Mouse (Mus musculus) kidney, postnatal 0 days (tissue): ENCODE measurements around the gene Rnasek. TPM values are rescaled to one million over a fixed set of nuclear protein-coding genes. Genes with fewer than 3 reads are reported as not detected.

Source experiments
- ATAC-seq: fragments of 200-750 bp; cut with Nextera tagmentation; replicated peaks from 2 replicates; pipeline ENCODE4 v1.8.0; 2017; ENCODE audit warnings: low read depth, moderate number of reproducible peaks, moderate TSS enrichment, moderate library complexity; ENCODE audit not compliant: low FRiP score
- DNase-seq: peaks from one replicate; pipeline ENCODE4 v3.0.0-alpha.2; 2016; ENCODE audit warnings: low spot score
- H3K27ac ChIP-seq: fragments of 300-500 bp; sonication (generic); 2 replicates; pipeline ENCODE4 v1.5.1; 2014; ENCODE audit warnings: mild to moderate bottlenecking
- H3K27me3 ChIP-seq: fragments of 300-500 bp; sonication (generic); 2 replicates; pipeline ENCODE4 v1.6.1; 2014; ENCODE audit warnings: low read length, mixed read lengths; ENCODE audit not compliant: insufficient read depth
- H3K36me3 ChIP-seq: fragments of 300-500 bp; sonication (generic); 2 replicates; pipeline ENCODE4 v1.6.1; 2014; ENCODE audit warnings: low read length, mixed read lengths; ENCODE audit not compliant: insufficient read depth
- H3K4me1 ChIP-seq: fragments of 300-500 bp; sonication (generic); replicated peaks from 2 replicates; pipeline ENCODE4 v1.6.1; 2014; ENCODE audit warnings: antibody characterized with exemption, low read length, mixed read lengths; ENCODE audit not compliant: insufficient read depth
- H3K4me2 ChIP-seq: fragments of 300-500 bp; sonication (generic); 2 replicates; pipeline ENCODE4 v1.6.1; 2014; ENCODE audit warnings: mild to moderate bottlenecking, low read length, moderate library complexity, mixed read lengths
- H3K4me3 ChIP-seq: fragments of 300-500 bp; sonication (generic); replicated peaks from 2 replicates; pipeline ENCODE4 v1.5.1; 2014; ENCODE audit warnings: low read depth, low read length
- H3K9ac ChIP-seq: fragments of 300-500 bp; sonication (generic); 2 replicates; pipeline ENCODE4 v1.6.1; 2014; ENCODE audit warnings: low read depth, low read length
- H3K9me3 ChIP-seq: fragments of 300-500 bp; sonication (generic); replicated peaks from 2 replicates; pipeline ENCODE4 v1.6.1; 2016; ENCODE audit warnings: low read length, inconsistent platforms, mixed read lengths
- CTCF ChIP-seq: IDR thresholded peaks from 2 replicates; pipeline ENCODE4 v1.5.1; 2016; ENCODE audit warnings: antibody characterized with exemption, low read depth, mild to moderate bottlenecking, moderate library complexity
- WGBS: fragments of 180-500 bp; shearing (Covaris S2); extraction: QIAGEN DNeasy Blood & Tissue Kit; methylation state at CpG from one replicate; pipeline ENCODE4 v1.1.7; 2014; 5-methylcytosine and 5-hydroxymethylcytosine counted together
- polyA plus RNA-seq: library from polyadenylated mRNA; unstranded; fragments of >200 nt; fragmentation: Nextera tagmentation; extraction: Ambion mirVana; gene quantifications from 2 replicates; pipeline ENCODE4 v1.2.1, GENCODE M21; 2015

Gene Rnasek
- polyA plus RNA-seq: 455 and 492 TPM in 2 replicates

- H3K4me1 ChIP-seq: peaks cover 14% of the 10 kb centered on the region
- ATAC-seq: peak; percentile 31
- H3K27ac ChIP-seq: peak within 1 kb of the TSS; percentile 95
- no peak for TF ChIP-seq CTCF
- H3K36me3 ChIP-seq: peaks cover 8% of the 10 kb centered on the region; the same call in 1 of the 2 replicates
- peak within 1 kb of the TSS; percentile 71 for H3K4me3 ChIP-seq
- peak within 1 kb of the TSS; percentile 73 for H3K9ac ChIP-seq
- under 1% methylated on average over 34 of the region's 35 CpGs for WGBS
- DNase-seq: peak; percentile 96
- H3K27me3 ChIP-seq: no peaks in the 10 kb centered on the region
- peak within 1 kb of the TSS; percentile 93 for H3K4me2 ChIP-seq
- H3K9me3 ChIP-seq: no peaks in the 10 kb centered on the region
Measured at GRCm38 (mm10) chr11:70239541-70240279, at the start of gene Rnasek, which contains the start of gene Gm21988. Rnasek (minus strand) TSS chr11:70239842. Gm21988 (minus strand) TSS chr11:70239830.

- no peak overlapping the region for H3K4me2 ChIP-seq
- no peak for TF ChIP-seq CTCF
- DNase-seq: no peak
- ATAC-seq: no peak
- H3K36me3 ChIP-seq: no peaks in the 10 kb centered on the region
- 49% methylated on average over 6 of the region's 6 CpGs for WGBS
- no peak overlapping the region for H3K27ac ChIP-seq
- no peaks in the 10 kb centered on the region for H3K4me1 ChIP-seq
- H3K4me3 ChIP-seq: no peak overlapping the region
- no peaks in the 10 kb centered on the region for H3K9me3 ChIP-seq
- H3K9ac ChIP-seq: no peak overlapping the region
- no peaks in the 10 kb centered on the region for H3K27me3 ChIP-seq
Measured at GRCm38 (mm10) chr11:70289236-70289635, 49.6 kb upstream of the Rnasek start.

DNA sequence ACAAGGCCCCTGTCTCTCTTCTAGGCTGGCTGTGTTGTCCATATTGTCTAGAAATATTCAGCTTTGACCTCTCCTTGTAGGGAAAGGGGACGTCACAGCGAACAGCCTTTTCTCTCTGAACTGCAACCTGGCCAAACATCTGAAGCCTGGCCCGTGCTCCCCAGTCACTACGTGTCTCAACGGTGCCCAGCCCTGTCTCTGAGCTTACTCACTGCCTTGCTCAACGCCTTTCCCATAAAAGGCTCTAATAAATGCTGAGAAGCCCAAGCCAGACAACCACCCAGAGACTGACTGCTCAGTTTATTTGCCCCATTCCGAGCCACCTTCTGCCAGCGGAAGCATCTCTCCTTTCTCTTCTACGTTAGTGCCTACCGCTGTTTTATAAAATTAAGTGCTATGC lies 48.5 kb upstream of the Rnasek start:
- ATAC-seq (no peak), DNase-seq (no peak)
- Histone ChIP-seq H3K27me3 (no peaks in the 10 kb centered on the region), H3K4me2 (no peak overlapping the region), H3K9me3 (no peaks in the 10 kb centered on the region), H3K4me1 (no peaks in the 10 kb centered on the region), H3K9ac (no peak overlapping the region), H3K27ac (no peak overlapping the region), H3K4me3 (no peak overlapping the region), H3K36me3 (no peaks in the 10 kb centered on the region)
- WGBS: 80% methylated on average over 10 of the region's 10 CpGs
- TF ChIP-seq CTCF: no peak

GRCm38 (mm10) chr11:70285686-70286085 lies 46.0 kb upstream of the Rnasek start:
- no peak overlapping the region for H3K4me2 ChIP-seq
- no peak overlapping the region for H3K27ac ChIP-seq
- H3K27me3 ChIP-seq: no peaks in the 10 kb centered on the region
- H3K36me3 ChIP-seq: no peaks in the 10 kb centered on the region
- no peaks in the 10 kb centered on the region for H3K9me3 ChIP-seq
- H3K4me1 ChIP-seq: no peaks in the 10 kb centered on the region
- no peak overlapping the region for H3K4me3 ChIP-seq
- DNase-seq (no peak), ATAC-seq (no peak)
- no peak for TF ChIP-seq CTCF
- 74% methylated on average over 5 of the region's 5 CpGs for WGBS
- no peak overlapping the region for H3K9ac ChIP-seq

GRCm38 (mm10) chr11:70284757-70285156 lies 45.1 kb upstream of the Rnasek start:
- TF ChIP-seq CTCF: no peak
- 72% methylated on average over 3 of the region's 3 CpGs for WGBS
- H3K27me3 ChIP-seq: no peaks in the 10 kb centered on the region
- H3K9me3 ChIP-seq: no peaks in the 10 kb centered on the region
- DNase-seq (peak; percentile 32), ATAC-seq (no peak)
- H3K9ac ChIP-seq: no peak overlapping the region
- no peak overlapping the region for H3K27ac ChIP-seq
- no peak overlapping the region for H3K4me2 ChIP-seq
- H3K4me1 ChIP-seq: no peaks in the 10 kb centered on the region
- no peaks in the 10 kb centered on the region for H3K36me3 ChIP-seq
- H3K4me3 ChIP-seq: no peak overlapping the region

GRCm38 (mm10) chr11:70283666-70284065 lies 44.0 kb upstream of the Rnasek start:
- no peak for TF ChIP-seq CTCF
- Histone ChIP-seq H3K9ac (no peak overlapping the region), H3K27ac (no peak overlapping the region), H3K4me2 (no peak overlapping the region), H3K4me1 (no peaks in the 10 kb centered on the region), H3K27me3 (no peaks in the 10 kb centered on the region), H3K9me3 (no peaks in the 10 kb centered on the region), H3K36me3 (no peaks in the 10 kb centered on the region), H3K4me3 (no peak overlapping the region)
- no peak for ATAC-seq
- no peak for DNase-seq
- 60% methylated on average over 4 of the region's 4 CpGs for WGBS

GRCm38 (mm10) chr11:70280441-70280840 lies 40.8 kb upstream of the Rnasek start:
- no peak for TF ChIP-seq CTCF
- Histone ChIP-seq H3K4me3 (no peak overlapping the region), H3K4me1 (no peaks in the 10 kb centered on the region), H3K27ac (no peak overlapping the region), H3K9ac (no peak overlapping the region), H3K27me3 (no peaks in the 10 kb centered on the region), H3K36me3 (no peaks in the 10 kb centered on the region), H3K9me3 (no peaks in the 10 kb centered on the region), H3K4me2 (no peak overlapping the region)
- peak; percentile 75 for DNase-seq
- 54% methylated on average over 3 of the region's 3 CpGs for WGBS
- ATAC-seq: no peak
